Mouse (Mus musculus): Measurements from ENCODE around the gene Cacnb2.

Cacnb2 gene

DNA sequence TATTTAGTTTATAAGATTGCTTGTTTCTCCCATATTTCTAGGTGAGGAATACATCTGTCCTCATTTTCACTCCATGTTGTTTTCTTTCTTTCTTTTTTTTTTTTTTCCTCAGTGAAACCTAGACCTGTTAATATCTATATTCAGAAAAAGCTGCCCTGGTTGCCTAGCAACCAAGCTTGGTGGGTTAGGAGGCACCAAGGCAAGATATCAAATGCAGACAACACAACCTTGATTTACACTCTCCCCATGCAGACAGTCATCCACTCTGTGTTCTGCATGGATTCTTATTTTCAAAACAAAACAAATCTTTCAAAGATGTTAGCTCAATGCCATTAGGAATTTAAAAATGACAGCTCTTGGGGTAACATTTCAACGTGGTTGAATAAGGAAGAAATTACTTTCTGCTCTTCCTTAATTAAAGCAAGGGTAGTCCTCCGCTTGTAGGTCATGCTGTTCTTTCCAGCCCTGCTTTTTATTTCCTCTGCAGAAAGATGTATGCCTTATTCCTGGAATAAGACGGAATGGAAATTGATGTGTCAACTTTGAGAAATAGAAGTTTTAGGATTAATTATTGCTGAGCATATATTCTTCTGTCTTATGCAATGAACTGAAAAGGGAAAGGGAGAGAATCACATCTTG lies 172.1 kb downstream of the Cacnb2 start:
- DNase-seq (ENCODE audit: low spot score), result no peak

DNA sequence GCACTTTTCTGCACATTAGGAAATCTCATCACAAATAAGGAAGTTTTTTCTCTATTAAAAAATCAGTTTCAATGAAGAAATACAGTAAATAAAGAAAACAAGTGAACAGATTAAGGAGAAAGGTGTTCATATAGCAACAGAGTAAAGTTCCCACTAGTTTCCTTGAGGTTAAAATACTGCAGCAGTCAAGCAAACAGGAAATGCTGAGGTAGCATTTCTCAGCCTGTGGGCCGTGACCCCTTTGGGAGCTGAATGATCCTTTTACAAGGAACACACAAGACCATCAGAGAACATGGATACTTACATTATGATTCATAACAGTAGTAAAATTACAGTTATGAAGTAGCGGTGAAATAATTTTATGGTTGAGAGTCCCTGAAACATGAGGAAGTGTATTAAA lies 185.1 kb downstream of the Cacnb2 start:
- no peak for DNase-seq (ENCODE audit: low spot score)

DNA sequence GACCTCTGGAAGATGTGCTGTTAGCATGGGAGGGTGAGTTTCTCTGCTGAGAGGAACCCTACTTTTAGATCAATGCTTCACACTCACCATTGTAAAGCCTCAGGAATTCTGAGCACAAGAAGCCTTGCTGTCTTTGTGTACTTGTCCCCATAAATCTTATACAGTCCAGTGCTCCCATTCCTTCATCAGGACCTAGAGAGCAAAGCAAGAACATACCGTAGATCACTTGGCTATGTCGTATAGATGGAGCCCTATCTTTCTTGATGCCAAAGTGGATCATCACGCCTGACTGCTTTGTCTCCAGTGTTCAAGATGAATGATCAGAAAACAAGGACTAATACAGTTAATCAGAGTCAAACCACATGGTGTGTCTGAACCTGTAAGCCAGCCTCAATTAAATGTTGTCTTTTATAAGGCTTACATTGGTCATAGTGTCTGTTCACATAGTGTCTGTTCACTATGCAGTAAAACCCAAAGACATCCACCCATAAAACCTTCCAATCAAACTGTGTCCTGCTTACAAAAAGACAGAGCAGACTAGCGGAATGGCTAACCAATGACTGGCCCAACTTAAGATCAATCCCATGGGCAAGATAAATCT lies 198.7 kb downstream of the Cacnb2 start:
- no peak for DNase-seq (ENCODE audit: low spot score)

- DNase-seq (ENCODE audit: low spot score), result no peak
Observed at GRCm38 (mm10) chr2:14807650-14808347, 204.9 kb downstream of the Cacnb2 start.

GRCm38 (mm10) chr2:14814977-14815376 lies 212.1 kb downstream of the Cacnb2 start:
- DNase-seq (ENCODE audit: low spot score), result no peak

DNA sequence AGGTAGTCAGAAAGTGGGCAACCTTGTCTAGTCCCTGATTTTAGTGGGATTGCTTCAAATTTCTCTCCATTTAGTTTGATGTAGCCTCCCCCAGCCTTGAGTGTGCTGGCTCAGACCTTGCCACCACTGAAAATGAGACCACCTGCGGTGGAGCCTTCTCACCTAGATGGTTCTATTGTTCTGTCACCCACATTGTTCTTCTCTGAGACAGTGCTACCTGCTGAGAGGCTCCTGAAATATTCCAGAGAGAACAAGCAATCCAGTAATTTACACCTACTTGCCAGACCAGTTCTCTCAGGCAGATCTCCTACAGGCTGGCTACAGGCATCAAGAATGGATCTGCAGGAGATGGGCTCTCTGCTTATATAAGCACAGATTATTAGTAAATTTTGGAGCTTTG lies 215.8 kb downstream of the Cacnb2 start:
- no peak for DNase-seq (ENCODE audit: low spot score)

GRCm38 (mm10) chr2:14820946-14821345 lies 218.1 kb downstream of the Cacnb2 start:
- no peak for DNase-seq (ENCODE audit: low spot score)

GRCm38 (mm10) chr2:14823105-14823504 lies 220.2 kb downstream of the Cacnb2 start:
- no peak for DNase-seq (ENCODE audit: low spot score)

GRCm38 (mm10) chr2:14823816-14824348 lies 221.0 kb downstream of the Cacnb2 start:
- no peak for DNase-seq (ENCODE audit: low spot score)

DNA sequence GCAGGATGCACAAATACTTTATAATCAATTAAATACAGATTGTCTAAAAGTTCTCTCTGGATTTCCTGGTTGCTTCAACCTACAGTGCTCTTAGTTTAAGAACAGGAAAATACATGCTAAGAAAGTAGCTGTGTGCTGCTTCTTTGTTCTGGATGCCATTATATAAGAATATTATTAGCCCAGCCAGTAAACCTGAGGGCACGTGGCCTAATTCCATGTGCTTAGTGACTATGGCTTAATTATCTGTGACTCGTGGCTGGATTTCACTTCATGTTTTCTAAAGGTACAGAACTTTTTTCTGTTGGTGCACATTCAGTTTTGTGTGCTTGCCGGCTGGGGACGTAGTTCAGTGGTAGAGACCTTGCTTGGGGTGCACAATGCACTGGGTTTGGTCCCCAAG lies 222.3 kb downstream of the Cacnb2 start:
- no peak for DNase-seq (ENCODE audit: low spot score)

DNA sequence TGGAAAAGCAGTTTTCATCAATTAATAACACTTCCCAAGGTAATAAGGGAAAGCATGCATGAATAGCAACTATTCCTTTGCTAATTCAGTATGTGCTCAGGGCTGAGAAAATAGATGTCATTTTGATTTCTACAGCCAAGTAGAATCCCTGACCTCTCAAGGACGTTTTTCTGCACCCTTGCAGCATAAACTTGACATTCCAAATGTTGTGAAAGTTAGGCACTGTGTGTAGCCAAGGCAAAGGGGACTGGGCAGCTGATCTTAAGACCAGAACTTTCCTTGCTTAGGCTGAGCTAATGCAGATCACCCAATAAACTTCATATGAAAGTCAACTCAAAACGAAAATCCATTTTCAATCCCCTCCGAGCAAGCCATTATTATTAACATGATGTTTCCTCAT lies 226.6 kb downstream of the Cacnb2 start:
- DNase-seq (ENCODE audit: low spot score), result no peak

- DNase-seq (ENCODE audit: low spot score), result no peak
Observed at GRCm38 (mm10) chr2:14831308-14831707, 228.4 kb downstream of the Cacnb2 start.

- no peak for DNase-seq (ENCODE audit: low spot score)
Observed at GRCm38 (mm10) chr2:14834700-14835317, 231.9 kb downstream of the Cacnb2 start.

DNA sequence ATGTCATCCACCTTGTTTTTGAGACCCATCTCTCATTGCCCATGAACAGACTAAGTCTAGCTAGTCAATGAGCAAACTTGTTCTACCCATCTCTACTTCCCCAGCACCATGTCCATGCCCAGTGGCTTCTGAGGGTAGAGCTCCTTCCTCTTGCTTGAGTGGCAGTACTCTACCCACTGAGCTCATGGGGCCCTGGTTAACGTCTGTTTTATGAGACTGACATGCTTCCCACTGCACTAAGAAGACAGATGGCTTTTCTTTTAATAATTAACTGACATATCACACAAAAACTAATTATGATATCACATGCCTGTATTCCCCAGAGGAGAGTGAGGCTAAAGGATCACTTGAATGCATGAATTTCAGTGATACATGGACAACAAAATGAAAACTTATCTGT lies 238.4 kb downstream of the Cacnb2 start:
- DNase-seq (ENCODE audit: low spot score), result no peak

DNA sequence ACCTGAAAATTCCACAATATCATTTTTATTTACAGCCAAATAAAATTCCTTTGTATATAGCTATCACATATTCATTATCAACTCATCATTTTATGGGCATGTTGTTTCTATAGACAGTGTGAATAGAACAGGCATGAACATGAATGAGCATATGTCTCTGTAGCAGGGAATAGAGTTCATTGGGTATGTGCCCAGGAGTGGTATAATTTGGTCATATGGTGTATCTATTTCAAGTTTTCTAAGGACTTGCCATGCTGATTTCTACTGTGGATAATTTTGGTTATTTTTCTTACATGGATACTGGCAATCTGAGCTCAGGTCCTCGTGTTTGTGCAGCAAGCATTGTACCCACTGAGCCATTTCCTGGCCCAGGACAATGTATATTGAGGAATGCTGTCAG lies 243.8 kb downstream of the Cacnb2 start:
- DNase-seq (ENCODE audit: low spot score), result no peak

DNA sequence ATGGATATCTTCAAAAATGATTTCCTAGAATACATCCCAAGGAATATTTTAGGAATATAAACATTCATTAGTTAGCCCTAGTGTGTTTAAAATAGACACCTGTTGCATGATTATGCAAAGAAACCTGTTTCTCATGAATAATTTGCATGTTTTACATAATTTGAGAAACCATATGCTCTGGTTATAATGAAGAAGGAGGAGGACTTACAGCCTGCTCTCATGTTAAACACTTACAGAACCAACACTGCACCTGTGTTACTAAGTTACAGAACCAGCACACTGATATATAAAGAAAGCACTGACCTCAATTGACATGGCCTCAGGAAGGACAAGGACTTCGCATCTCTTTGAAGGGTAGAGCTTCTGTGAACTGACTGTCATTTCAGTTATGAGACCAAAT lies 244.3 kb downstream of the Cacnb2 start:
- no peak for DNase-seq (ENCODE audit: low spot score)

GRCm38 (mm10) chr2:14850831-14851230 lies 247.9 kb downstream of the Cacnb2 start:
- no peak for DNase-seq (ENCODE audit: low spot score)

DNA sequence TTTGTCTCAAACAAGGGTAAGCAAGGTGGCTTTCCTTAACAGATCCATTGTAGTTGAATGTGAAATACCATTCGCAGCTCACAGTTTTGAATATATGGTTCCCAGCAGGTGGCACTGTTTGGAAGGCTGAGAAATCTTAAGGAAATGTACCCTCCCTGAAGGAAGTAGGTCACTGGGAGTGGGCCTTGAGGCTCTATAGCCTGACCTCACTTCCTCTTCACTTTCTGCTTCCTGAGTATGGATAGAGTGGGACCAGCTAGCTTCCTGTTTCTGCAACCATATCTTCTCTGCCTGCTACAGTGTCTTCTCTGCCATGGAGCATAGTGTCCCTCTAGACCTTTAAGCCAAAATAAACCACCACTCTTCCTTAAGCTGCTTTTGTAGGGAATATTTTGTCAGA lies 248.5 kb downstream of the Cacnb2 start:
- no peak for DNase-seq (ENCODE audit: low spot score)

DNA sequence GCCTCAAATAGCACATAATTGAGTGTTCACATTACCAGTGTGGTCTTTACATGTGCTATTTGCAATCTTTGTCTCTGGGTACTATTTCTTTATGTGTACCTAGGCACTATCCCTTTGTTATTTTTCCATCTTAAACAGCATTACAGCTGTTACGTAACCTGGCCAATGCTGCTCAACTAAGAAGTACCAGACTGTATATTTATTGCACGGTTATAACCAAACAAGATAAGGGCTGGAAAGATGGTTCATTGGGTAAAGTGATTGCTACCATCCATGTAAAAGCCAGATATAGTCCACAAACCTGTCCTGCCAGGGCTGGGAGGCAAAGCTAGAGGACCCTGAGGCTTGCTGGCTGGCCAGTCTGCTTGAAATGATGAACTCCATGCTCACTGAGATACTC lies 251.2 kb downstream of the Cacnb2 start:
- no peak for DNase-seq (ENCODE audit: low spot score)

DNA sequence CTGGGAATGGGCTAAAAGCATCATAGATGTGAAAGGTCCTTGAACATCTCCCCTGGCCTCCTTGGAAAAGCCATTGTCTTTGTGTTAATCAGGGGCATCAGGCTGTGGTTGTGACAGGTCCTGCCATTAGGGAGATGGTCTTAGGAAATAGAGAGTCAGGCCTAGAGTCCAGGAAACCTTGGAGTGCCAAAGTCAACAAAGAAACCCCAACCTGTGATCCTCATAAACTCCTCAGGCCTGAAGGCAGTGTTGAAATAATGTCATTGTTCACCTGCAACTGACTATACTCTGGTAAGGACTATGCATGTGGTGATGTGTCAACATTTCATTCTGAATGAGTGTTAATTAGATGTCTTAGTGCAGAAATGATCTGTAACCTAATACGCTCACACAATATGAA lies 255.4 kb downstream of the Cacnb2 start:
- no peak for DNase-seq (ENCODE audit: low spot score)

DNA sequence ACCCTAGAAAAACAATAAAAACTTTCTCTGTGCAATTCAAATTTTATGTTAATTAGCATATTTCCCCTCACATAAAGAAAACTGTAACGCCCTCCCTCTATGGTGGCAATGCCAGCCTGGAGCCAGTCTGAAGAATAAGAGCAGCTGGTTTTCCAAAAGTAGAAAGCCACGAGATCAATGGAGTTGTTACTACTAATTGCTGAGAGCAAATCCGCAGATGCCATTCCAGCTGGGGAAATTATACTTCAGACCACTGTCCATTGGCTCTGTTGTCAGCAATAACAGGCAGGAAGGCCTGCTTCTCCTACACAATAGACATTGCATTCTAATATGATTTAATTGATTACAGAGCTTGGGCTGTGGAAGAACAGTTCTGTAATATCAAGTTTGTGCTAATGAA lies 257.5 kb downstream of the Cacnb2 start:
- no peak for DNase-seq (ENCODE audit: low spot score)

DNA sequence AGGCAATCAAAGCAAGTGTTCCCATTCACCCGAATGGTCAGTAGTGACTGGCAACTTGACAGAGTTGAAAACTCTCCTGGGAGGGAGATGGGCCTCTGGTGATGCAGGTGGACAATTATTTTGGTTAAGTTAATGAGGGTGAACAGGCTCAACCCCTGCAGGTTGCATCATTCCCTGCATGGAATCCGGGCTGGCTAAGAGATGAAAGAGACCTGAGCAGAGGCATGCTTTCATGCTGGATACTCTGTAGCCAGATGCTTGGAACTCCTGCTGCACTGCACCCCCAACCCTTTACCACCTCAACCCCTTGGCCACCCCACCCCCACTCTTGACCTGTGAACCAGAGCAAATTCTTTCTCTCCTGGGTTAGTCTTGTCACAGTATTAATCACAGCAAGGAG lies 258.7 kb downstream of the Cacnb2 start:
- no peak for DNase-seq (ENCODE audit: low spot score)

DNA sequence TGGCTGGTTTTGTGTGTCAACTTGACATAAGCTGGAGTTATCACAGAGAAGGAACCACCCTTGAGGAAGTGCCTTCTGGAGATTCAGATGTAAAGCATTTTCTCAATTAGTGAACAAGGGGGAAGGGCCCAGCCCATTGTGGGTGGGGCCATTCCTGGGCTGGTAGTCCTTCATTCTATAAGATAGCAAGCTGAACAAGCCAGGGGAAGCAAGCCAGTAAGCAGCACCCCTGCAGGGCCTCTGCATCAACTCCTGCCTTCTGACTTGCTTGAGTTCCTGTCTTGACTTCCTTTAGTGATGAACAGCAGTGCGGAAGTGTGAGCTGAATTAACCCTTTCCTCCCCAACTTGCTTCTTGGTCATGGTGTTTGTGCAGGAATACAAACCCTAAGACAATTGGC lies 260.1 kb downstream of the Cacnb2 start:
- no peak for DNase-seq (ENCODE audit: low spot score)
